Mouse (Mus musculus) left cerebral cortex, postnatal 36 days (tissue): ENCODE data around the gene Cnot2. TPM values are rescaled to one million over a fixed set of nuclear protein-coding genes. Genes with fewer than 3 reads are reported as not detected.

ENCODE experiments used
- DNase-seq, 2 experiments: peaks; one replicate each; pipeline ENCODE4 v3.0.0; 2021 to 2022; ENCODE audit warnings: low spot score in 2 of 2, mixed read lengths in 1 of 2
- intact Hi-C: fragments of 180-260 bp; cut with DNase I; formaldehyde crosslinking; loops from one replicate; pipeline ENCODE4 v1.15.1; 2025
- total RNA-seq, 2 experiments: library from RNA; stranded (reverse); gene quantifications; 2 replicates each; pipeline ENCODE4 v1.2.3; 2021

The Cnot2 gene
- total RNA-seq, 2 experiments from 2014 or later, result 67.9 to 81.0 TPM

DNA sequence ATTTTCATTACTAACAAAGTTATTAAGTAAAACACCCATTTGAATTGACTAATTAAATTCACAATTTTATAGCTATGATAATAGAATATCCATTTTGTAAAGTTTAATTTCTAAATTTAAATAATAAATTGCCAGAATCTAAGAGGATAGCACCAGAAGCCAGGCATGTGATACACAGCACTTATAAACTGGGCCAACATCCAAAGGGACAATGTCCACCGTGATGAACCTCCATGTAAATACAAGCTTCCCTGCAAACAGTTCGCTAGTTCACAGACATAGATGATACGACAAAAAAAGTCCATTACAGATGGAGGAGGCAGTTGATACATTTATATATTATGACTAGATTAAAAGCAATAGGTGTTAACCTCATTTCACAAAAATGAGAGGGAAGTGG lies 88.5 kb downstream of the Cnot2 start:
- intact Hi-C loops, result no loop called here
- no peak for DNase-seq

DNA sequence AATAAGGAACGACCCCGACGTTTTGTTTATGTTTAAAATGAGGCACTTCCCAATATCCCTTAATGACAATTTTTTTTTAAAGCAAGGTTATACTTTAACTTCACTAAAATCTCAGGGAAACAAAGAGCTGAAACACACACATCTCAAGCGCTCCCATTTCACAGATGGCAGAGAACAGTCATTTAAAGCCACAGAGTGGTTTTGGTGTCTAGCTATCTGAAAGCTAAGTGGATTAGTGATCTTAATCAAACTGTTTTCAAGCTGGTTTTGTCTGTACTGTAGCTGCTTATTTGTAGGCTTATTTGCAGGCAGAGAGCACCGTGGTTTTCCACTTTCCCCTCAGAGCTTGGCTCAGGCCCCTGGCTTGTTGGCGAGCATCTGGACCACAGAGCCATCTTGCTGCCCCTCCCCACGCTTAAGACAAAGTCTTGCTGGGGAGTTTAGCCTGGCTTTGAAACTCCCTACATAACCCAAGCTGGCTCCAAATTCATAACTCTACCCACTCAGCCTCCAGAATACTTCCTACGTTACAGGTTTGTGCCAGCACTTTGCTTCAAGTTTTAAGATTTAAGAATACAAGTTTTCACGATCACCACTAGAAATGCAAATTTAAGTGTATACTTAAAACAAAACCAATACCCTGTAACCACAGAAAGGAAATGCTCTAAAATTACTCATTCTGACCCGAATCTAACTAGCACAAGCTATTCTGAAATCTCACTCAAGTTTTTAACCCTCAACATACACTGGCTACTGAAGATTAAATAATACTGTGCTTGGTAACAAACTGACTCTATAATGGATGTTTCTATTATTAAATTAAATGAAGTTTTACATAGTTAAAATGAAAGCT lies 94.2 kb downstream of the Cnot2 start:
- peak in 1 of 2 experiments; percentile 21 for DNase-seq
- intact Hi-C loops, result no loop called here

DNA sequence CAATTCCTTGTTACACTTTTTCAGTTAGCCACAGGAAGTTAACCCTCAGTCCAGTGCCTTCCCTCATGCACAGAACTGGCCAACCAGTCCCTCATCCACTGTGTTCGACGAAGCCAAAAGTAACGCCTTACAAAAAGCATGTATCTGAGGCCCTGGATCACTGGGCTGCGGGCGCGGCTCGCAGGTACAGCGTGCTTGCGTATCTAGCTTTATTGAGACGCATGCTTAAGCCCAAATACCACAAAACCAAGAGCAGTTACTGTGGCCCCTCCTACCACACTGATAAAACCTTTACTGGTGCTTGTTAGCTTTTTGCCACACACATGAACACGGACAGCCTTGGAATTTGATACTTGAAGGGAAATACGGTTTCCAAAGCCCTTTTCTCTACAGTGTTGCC lies 99.4 kb downstream of the Cnot2 start:
- DNase-seq, result no peak
- intact Hi-C loops, result no loop called here

DNA sequence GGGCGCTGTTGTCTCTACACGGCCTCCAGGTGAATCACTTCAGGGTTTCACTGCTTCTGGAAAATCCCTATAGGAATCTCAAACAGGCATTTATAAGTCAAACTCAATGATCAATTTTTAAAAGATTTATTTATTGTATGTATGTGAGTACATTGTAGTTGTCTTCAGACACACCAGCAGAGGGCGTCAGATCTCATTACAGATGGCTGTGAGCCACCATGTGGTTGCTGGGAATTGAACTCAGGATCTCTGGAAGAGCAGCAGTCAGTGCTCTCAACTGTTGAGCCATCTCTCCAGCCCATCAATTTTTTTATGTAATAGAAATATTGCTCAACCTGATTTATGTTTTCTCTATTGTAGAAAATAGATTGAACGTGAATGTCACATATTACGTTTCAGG lies 100.3 kb downstream of the Cnot2 start:
- no peak for DNase-seq
- intact Hi-C loops, result no loop called here

DNA sequence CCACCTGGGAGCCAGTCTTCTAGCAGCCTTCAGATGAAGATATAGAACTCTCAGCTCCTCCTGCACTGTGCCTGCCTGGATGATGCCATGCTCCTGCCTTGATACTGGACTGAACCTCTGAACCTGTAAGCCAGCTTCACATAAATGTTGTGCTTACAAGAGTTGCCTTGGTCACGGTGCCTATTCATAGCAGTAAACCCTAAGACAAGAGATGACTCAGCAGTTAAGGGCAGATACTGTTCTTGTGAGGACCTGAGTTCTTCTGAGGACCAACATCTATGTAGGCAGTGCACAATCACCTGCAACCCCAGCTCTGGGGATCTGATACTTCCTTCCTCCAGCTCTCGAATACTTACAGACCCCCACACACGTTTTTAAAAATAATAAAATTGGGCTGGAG lies 104.8 kb downstream of the Cnot2 start:
- DNase-seq, result no peak
- intact Hi-C loops, result no loop called here

DNA sequence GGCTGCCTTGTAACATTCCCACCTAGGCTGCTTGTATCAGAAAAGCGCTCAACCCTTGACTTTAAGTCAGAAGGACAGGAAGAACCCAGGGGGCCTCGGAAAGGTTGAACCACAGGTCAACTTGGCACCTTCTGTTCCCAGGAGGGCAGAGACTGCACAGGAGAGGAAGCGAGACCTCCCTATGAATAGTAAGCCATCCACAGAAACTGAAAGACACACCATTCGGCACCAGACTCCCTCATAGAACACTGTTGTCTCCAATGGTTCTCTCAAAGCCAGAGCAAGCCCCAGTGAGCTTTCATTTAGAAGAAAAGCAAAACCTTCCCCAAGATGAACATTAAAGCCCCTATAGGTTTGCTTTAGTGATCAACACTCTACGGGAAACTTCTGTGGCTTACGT lies 105.6 kb downstream of the Cnot2 start:
- intact Hi-C loops, result no loop called here
- no peak for DNase-seq

DNA sequence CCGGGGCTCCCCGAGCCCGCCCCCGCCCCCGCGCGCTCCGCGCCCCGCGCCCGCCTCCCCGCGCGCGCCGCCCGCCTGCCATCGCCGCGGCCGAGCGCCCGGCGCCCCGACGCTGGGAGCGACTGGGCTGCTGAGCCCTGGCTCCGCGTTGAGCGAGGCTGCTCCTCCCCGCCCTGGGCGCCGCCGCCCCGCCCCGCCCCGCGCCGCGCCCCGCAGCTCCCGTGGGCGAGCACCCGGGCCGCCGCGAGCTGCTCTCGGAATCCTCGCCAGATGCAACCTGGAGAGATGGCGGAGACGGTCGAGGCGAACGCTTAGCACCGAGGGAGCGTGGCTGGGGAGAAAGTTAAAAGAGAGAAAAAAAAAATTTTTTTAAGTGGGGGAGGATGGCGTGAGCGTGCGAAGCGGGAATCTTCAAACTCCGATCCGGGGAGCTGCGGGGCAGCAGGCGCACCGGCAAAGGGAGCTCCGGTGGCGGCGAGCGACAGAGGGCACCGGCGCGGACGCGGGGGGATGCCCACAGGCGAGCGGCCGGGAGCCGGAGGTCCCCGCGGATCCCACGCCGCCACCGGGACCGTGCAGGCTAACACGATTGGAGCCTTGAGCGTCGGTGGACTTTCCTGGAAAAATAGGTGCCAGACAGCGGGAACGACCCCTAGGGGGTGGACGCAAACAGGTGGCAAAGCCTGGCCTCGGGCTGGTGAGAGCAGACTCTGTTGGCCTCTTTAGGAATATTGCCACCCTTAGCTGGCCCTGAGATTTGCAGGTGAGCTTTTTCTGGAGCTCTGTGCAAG lies 107.4 kb downstream of the Cnot2 start, which contains the start of gene Kcnmb4:
Kcnmb4 (minus strand) TSS at position 120 of the 791 bp plus-strand sequence.
- intact Hi-C loops, result loop anchor here (5.0 kb wide), 2 partner anchors 47 to 142 kb away; no protein-coding TSS in a partner anchor

DNA sequence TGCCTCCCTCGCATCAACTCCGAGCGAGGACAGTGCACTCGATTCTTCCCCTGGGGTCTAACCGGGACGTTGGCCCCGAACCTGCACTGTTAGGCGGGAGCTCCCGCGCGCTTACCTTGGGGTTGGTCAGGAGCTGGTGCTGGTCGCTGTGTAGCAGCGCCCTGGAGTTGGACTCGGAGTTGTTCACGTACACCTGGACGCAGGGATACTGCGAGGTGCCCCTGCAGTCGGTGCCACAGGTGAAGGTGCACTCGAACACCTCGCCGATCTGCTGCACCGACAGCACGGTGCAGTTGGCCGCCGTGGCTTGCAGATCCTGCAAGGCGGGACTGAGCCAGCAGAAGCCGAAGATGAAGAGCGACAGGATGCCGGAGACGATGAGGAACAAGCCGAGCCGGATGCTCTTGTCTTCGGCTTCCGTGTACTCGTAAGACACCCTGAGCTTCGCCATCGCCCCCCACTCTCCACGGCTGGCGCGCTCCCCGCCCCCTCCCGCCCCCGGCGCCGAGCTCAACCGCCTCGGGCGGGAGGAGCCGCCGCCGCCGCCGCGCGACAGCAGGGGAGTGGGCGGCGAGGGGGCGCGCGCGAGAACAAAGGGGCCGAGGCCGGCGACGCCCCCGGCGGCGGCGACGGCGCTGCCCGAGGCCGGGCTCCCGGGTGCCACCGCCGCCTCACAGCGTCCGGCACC lies 108.1 kb downstream of the Cnot2 start:
- DNase-seq, result peak; percentile 56 to 69
- intact Hi-C loops, result loop anchor here (5.0 kb wide), 2 partner anchors 46 to 141 kb away; no protein-coding TSS in a partner anchor

More for the DNA sequence above, 107.4 kb downstream of the Cnot2 start, which contains the start of gene Kcnmb4:
- DNase-seq, result peak; percentile 54 to 74

DNA sequence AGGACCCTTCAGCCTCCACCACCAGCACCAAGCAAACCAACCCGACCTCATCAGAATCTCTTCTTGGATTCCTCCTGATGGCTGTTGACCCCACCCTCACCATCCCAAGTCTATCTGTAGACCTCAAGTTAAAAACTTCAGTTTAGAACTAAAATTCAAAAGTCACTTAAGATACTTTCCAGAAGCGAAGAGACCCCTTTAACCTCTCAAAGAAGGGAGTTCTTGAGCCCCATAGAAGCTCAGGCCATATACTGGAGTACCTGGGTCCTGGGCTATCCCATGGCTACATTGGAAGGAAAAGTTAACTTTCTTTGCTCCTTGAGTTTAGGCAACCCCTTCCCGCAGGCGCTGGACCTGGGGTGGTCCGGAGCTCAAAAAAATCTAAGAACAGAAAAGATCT lies 108.7 kb downstream of the Cnot2 start:
- no peak for DNase-seq
- intact Hi-C loops, result loop anchor here (5.0 kb wide), 2 partner anchors 45 to 140 kb away; no protein-coding TSS in a partner anchor

DNA sequence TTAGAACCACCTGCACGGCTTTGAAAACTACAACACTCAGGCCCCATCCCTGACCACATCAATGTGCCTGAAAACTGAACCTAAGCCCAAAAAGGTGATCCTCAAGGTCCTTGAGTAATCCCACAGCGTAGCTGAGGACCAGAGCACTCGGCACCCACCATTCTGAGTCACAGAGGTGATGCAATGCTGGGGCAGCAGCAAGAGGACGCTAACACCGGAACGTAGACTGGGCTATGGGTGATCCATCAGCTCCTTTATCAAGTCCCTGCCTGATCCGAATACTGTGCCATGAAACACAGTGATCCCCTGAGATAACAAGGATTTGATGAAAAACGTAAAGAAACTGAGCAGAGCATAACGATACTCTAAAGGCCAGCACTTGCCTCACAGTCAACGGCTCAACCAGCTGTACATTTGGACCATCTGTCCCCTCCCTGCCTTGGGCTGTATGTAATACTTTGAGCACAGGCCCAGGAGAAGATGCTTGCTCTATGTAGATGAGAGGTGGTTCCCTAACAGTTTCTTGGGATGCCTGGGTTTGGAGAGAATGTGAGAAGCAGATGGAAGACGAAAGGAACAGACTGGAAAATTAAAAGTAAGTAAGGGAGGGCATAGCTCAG lies 110.9 kb downstream of the Cnot2 start:
- no peak for DNase-seq
- intact Hi-C loops, result loop anchor here (5.0 kb wide), 2 partner anchors 43 to 138 kb away; no protein-coding TSS in a partner anchor

DNA sequence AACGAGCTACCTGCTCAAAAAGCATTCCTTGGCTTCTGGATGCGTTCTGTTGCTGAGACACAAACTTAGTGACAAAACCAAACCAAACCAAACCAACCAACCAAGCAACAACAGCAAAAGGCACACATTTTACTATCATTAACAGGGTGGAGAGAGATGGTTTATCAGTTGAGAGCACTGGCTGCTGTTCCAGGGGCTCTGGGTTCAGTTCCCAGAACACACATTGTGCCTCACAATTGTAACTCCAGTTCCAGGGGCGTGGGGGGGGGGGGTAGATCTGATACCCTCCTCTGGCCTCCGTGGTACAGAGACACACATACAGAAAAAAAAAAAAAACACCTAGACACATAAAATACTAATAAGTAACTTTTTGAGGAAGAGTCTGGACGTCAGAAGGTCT lies 113.2 kb downstream of the Cnot2 start:
- DNase-seq, result no peak
- intact Hi-C loops, result no loop called here

DNA sequence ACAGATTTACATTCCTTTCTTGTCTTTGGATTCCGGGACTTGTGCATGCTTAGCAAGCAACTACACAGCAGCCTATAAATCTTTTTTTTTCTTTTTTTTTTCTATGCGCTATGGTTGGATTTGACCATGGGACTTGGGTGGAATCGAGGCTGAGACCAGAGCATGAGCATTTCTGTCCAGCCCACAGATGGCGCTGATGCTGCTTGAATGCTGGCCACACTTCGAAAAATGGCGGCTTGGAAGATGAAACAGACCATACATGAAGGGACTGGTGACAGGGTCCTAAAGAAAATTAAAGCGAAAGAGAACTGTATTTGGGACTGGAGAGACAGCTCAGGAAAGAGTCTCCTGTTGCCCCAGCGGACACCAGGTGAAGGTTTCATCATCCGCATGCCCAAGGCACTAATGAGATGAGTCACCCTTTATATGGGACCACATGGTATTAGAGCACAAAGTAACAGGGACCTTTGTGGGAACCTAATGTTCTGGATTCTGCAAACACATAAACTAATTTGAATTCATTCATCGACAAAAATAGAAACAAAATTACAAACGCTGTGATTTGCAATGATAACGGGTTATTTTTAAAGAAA lies 117.5 kb downstream of the Cnot2 start:
- DNase-seq, result no peak
- intact Hi-C loops, result no loop called here

DNA sequence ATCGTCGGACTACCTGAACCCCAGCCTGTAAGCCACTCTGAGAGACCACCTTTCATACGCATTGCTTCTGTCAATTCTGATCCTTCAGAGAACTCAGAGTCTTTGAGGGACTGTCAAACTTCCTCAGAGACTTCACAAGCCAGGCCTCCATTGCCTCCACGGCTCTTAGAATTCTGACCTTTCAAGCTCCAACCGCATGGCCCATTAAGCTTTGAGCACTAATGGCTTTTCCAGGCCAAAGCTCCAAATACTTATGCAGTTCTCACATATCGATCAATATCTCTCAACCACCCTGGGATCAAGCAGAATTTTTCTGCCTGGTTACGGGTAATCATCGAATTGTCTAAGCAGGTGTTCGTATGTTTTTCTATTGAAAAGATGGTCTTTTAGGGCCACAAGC lies 119.9 kb downstream of the Cnot2 start:
- intact Hi-C loops, result no loop called here
- no peak for DNase-seq

DNA sequence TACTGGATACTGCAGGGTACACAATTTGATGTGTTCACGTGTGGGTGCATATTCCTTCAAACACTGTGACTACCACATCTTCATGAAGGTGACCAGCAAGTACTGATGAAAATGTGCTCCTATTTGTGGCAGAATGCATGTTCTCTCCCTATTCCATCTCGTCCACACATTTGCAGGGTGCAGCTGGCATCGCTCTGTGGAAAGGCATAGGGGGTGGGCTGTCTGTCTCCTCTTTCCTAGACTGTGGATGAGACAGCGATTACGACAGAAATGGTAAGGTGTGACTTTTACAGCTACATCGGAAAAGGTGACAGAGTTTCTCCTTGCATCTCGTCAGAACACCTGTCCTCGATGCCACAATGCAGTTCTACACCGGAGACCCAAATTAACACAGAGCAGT lies 122.5 kb downstream of the Cnot2 start:
- peak in 1 of 2 experiments; percentile 37 for DNase-seq
- intact Hi-C loops, result no loop called here

DNA sequence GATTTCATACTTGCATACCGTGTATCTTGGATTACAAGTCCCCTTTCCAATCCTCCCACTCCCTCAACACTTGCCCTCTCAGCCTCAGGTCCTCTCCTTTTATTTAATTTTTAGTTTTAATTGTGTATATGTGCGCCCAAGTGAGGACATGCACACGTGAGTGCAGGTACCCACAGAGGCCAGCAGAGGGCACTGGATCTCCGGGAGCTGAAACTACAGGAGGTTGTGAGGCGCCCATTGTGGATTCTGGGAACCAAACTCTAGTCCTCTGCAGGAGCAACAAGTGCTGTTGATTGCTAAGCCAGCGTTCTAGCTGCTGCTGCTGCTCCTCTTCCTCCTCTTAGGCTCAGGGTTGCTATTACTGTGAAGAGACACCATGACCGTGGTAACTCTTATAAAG lies 128.5 kb downstream of the Cnot2 start:
- no peak for DNase-seq
- intact Hi-C loops, result no loop called here

DNA sequence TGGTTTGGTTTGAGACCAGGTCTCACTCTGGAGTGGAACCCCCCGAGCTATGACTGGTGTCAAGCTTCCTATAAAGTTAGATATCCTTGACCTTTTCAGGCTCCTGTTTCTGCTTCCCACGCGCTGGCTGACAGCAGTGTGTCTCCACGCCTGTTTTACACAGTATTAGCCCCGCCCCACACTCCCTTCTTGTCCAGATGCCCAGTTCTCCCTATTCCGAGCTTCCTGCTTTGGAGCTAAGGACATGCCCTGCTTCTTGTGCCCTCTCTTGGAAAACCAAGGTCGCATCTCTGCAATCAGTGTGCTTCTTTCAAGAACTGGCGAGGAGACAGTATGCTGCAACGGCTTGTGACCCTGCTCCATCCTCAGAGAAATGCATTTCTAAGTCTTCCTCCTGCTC lies 130.7 kb downstream of the Cnot2 start:
- DNase-seq, result no peak
- intact Hi-C loops, result no loop called here

DNA sequence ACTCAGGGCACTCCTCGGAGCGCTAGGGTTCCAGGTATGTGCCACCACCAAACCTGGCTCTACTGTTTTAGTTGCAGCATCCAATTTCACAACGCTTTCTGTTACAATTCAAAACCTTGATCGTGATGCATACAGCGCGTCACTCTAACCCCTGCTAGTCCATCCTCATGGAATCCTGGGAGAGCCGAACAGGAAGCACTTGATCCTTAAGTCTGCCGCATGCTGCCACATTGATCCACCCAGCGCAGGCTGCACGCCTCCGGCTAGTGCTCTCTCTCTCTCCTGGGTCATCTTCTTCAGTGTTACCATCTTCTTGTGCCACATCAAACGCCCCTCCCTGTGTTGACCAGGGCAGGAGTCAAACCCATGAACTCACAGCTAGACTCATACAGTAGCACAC lies 133.1 kb downstream of the Cnot2 start:
- intact Hi-C loops, result no loop called here

DNA sequence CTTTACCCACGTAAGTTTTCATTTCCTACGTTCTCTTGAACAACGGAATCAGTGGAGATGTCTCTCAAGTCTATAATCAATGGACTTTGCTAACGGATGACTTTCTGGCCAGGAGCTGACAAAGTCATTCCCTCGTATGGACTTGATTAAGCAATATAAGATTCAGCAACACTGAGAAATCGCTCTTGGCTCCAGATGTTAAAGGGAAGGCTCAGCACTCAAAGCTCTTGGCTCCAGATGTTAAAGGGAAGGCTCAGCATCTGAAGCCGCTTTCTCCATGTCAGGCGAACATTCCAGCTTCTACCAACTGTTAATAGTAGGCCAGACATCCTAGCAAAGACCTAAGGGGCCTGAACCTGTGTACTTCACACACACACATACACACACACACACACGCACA lies 134.1 kb downstream of the Cnot2 start:
- intact Hi-C loops, result no loop called here
- DNase-seq, result no peak

More for the DNA sequence above, 133.1 kb downstream of the Cnot2 start:
- DNase-seq, result no peak

DNA sequence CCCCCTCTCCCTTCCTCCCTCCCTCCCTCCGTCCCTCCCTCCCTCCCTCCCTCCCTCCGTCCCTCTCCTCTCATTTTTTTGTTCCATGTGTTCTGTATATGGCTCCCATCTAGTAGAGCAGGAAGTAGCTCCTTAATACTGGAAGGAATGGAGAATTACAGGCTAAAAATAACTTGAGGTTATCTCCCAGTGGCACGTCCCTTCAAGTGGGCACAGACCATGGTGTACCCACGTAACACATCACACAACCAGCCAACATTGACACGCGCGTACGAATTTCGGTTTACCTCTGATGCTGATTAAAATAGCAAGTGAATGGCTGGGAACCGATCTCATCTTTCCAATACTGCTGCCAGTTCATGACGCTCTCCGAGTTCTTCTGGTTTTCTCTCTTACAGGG lies 135.3 kb downstream of the Cnot2 start:
- no peak for DNase-seq
- intact Hi-C loops, result no loop called here
